Mouse (Mus musculus) heart, adult 2 months (tissue): ENCODE results near the gene Pthlh.

Experiments
- CTCF ChIP-seq: fragments of 200-600 bp; IDR thresholded peaks from 2 replicates; pipeline ENCODE4 v1.8.1; 2022; ENCODE audit warnings: antibody characterized with exemption, mild to moderate bottlenecking, moderate library complexity
- EP300 ChIP-seq: fragments of 200-500 bp; IDR thresholded peaks from 2 replicates; pipeline ENCODE4 v1.6.1; 2011; ENCODE audit warnings: low read depth, low read length, control low read depth; ENCODE audit not compliant: insufficient read depth
- POLR2A ChIP-seq: fragments of 200-500 bp; IDR thresholded peaks from 2 replicates; pipeline ENCODE4 v1.6.1; 2011; ENCODE audit warnings: mild to moderate bottlenecking, low read depth, low read length, control low read depth; ENCODE audit not compliant: insufficient read depth

GRCm38 (mm10) chr6:147241541-147241940 lies 22.4 kb downstream of the Pthlh start:
- no peak for TF ChIP-seq POLR2A
- no peak for TF ChIP-seq CTCF
- no peak for TF ChIP-seq EP300
